In the genomic region with DNA sequence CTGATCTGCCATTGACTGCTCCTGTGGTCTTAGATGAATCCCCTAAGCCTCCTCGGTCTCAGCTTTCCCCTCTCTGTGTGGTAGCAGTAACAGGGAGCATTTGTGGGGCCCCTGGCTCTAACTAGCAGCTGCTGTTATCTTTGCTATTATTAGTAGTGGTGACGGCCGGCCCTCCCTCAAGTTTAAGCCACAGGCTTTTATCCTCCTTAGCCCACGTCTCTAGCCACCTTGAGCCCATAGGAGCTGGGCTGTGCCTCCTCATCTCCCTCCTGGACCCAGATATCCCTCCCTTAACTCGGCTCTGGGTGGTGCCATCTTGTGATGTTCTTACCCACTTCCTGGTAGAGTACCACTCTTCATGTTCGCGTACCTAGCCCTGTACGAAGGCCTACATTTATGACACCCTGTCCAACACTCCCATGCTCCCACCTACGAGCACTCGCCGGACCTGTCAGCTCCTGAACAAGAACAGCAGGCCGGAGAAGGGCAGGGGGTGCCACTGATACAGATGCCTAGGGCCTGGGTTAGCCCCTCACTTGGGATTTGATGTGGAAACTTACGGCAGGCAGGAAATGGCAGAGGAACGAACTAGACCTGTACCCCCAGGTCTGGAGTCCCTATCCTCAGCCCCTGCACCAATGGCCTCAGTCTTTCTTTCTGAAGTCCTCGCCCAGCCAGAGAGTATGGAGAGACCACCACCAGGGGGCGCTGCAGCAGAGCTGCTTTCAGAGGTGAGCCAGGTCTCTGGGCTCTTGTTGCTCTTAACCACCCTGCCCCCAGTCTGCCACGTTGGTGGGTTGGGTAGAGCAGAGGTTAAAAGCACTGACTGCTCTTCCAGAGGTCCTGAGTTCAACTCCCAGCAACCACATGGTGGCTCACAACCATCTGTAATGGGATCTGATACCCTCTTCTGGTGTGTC, we compare ENCODE assay signal across 9 mouse cellular contexts. TPM values are rescaled to one million over a fixed set of nuclear protein-coding genes. Genes with fewer than 3 reads are reported as not detected.
DNase-seq lines count a peak whose midpoint lies in the region; ATAC-seq and TF ChIP-seq lines count a peak whose summit lies in the region.
"Had no signal": no experiment of that assay in that cellular context is flagged by ENCODE, and none has a peak within 500 bp of the region (broad histone marks: within the 10 kb centered on the region; RNA-seq: fewer than 3 reads in every experiment).

No protein-coding gene starts in this region.

- no peak for ATAC-seq in liver, postnatal 0 days

- TF ChIP-seq POLR2A in thymus, adult 2 months (IDR thresholded peaks at IDR 0.05; ENCODE audit: control insufficient read depth, extremely low read depth, insufficient read depth, low read length, poor library complexity): no peak

- H3K9ac ChIP-seq in liver, postnatal 0 days (replicated peaks): no peak overlapping the region

- H3K27ac ChIP-seq in gastrocnemius, adult 2 months: peak overlapping the region; percentile 98; the same call in 1 of the 2 replicates
- no peak overlapping the region for H3K27ac ChIP-seq in thymus, adult 2 months (ENCODE audit: control insufficient read depth, insufficient read depth, low read length)
- 0 out of 2 replicates have a peak overlapping the region, but pooled peaks have one; percentile 41 for H3K27ac ChIP-seq in liver, postnatal 0 days (ENCODE audit: low read depth)
- H3K27ac ChIP-seq: limb, embryonic 12.5 days had no signal

- H3K4me2 ChIP-seq in liver, postnatal 0 days (ENCODE audit: low read depth, low read length): no peak overlapping the region

- H3K36me3 ChIP-seq in thymus, adult 2 months (ENCODE audit: control insufficient read depth, insufficient read depth, low read length): no peaks in the 10 kb centered on the region
- H3K36me3 ChIP-seq in liver, postnatal 0 days (replicated peaks; ENCODE audit: insufficient read depth, low read length): no peaks in the 10 kb centered on the region
- H3K36me3 ChIP-seq: limb, embryonic 12.5 days had no signal

- H3K27me3 ChIP-seq in thymus, adult 2 months (ENCODE audit: control insufficient read depth, insufficient read depth, low read length): no peaks in the 10 kb centered on the region
- no peaks in the 10 kb centered on the region for H3K27me3 ChIP-seq in liver, postnatal 0 days (ENCODE audit: insufficient read depth, low read length)

- peak; percentile 79 for TF ChIP-seq CTCF in gastrocnemius, adult 2 months (IDR thresholded peaks at IDR 0.05)
- TF ChIP-seq CTCF in thymus, adult 2 months (IDR thresholded peaks at IDR 0.05; ENCODE audit: borderline replicate concordance, control insufficient read depth, extremely low read depth, insufficient read depth, low read length, poor library complexity): peak; percentile 82; the same call in 1 of the 2 replicates
- peak; percentile 88 for TF ChIP-seq CTCF in liver, postnatal 0 days (IDR thresholded peaks at IDR 0.05; ENCODE audit: low read depth)

- DNase-seq in gastrocnemius, adult 2 months: peak; percentile 68
- DNase-seq in gastrocnemius, postnatal 25 days: no peak
- DNase-seq in thymus, adult 2 months: peak; percentile 54
- no peak for DNase-seq in thymus, adult 18-20 months
- peak; percentile 76 for DNase-seq in embryo, embryonic 10.5 days (ENCODE audit: low spot score)
- DNase-seq in liver, postnatal 0 days: peak; percentile 85
- DNase-seq in spleen, postnatal 4 days (ENCODE audit: low spot score in 2 of 2): peak; percentile 76 to 92
- no peak for DNase-seq in urinary bladder, adult 2 months (ENCODE audit: low spot score)

- no peaks in the 10 kb centered on the region for H3K9me3 ChIP-seq in liver, postnatal 0 days (ENCODE audit: low read length)
- H3K9me3 ChIP-seq: limb, embryonic 12.5 days had no signal

- WGBS in thymus, adult 2 months: 77% methylated on average over 17 of the region's 17 CpGs
- 63% methylated on average over 17 of the region's 17 CpGs for WGBS in liver, postnatal 0 days (ENCODE audit: insufficient replicate concordance)

- peaks cover 28% of the 10 kb centered on the region for H3K4me1 ChIP-seq in thymus, adult 2 months (replicated peaks; ENCODE audit: control insufficient read depth, insufficient read depth, low read length)
- peaks cover 43% of the 10 kb centered on the region for H3K4me1 ChIP-seq in liver, postnatal 0 days (ENCODE audit: insufficient read depth)

- no peak overlapping the region for H3K4me3 ChIP-seq in gastrocnemius, adult 2 months
- H3K4me3 ChIP-seq in thymus, adult 2 months (ENCODE audit: control insufficient read depth, insufficient read depth, low read length): no peak overlapping the region
- no peak overlapping the region for H3K4me3 ChIP-seq in liver, postnatal 0 days (ENCODE audit: low read depth, low read length)

- no peak for TF ChIP-seq EP300 in liver, postnatal 0 days (IDR thresholded peaks at IDR 0.05; ENCODE audit: low read depth)

- intact Hi-C loops in gastrocnemius, adult 2 months (cut with DNase I): loop anchor here (5.0 kb wide), 1 partner anchor 123 kb away; no protein-coding TSS in a partner anchor

RNA-seq across cellular contexts. Expression of a gene that starts 1.5 kb away (rescaled TPM):
- 10 to 100 TPM; 11.6 to 14.4 TPM for total RNA-seq in gastrocnemius, adult 2 months (2021)
- total RNA-seq in gastrocnemius, postnatal 25 days (2021): 1 to 10 TPM; 6.3 to 7.5 TPM
- 40.8 and 44.4 TPM in 2 replicates for polyA plus RNA-seq in thymus, adult 2 months (2012; rRNA removed)
- 4.9 and 6.2 TPM in 2 replicates for polyA plus RNA-seq in liver, postnatal 0 days (2015; fragmentation: Nextera tagmentation; extraction: Ambion mirVana)
- polyA plus RNA-seq in urinary bladder, adult 2 months (2012; rRNA removed): 15.4 and 17.0 TPM in 2 replicates

RNA-seq across cellular contexts. Expression of a gene that starts 28.0 kb away (rescaled TPM):
- 1 to 10 TPM in 1 of 2 experiments, not detected in 1; 1.0 TPM for total RNA-seq in gastrocnemius, adult 2 months (2021)
- total RNA-seq in gastrocnemius, postnatal 25 days (2021): under 1 TPM in 1 of 2 experiments, not detected in 1; 0.35 TPM
- polyA plus RNA-seq in thymus, adult 2 months (2012; rRNA removed): 0.36 and 0.97 TPM in 2 replicates
- 0.32 TPM in 1 of 2 replicates, not detected in the other for polyA plus RNA-seq in liver, postnatal 0 days (2015; fragmentation: Nextera tagmentation; extraction: Ambion mirVana)
- 2.0 and 3.1 TPM in 2 replicates for polyA plus RNA-seq in urinary bladder, adult 2 months (2012; rRNA removed)

RNA-seq across cellular contexts. Expression of a gene that starts 28.8 kb away (rescaled TPM):
- 10 to 100 TPM in 1 of 2 experiments, 1 to 10 TPM in 1; 9.6 to 14.7 TPM for total RNA-seq in gastrocnemius, adult 2 months (2021)
- total RNA-seq in gastrocnemius, postnatal 25 days (2021): 10 to 100 TPM in 1 of 2 experiments, 1 to 10 TPM in 1; 7.5 to 14.7 TPM
- 9.4 and 14.0 TPM in 2 replicates for polyA plus RNA-seq in thymus, adult 2 months (2012; rRNA removed)
- 3.6 and 3.7 TPM in 2 replicates for polyA plus RNA-seq in liver, postnatal 0 days (2015; fragmentation: Nextera tagmentation; extraction: Ambion mirVana)
- 156 and 160 TPM in 2 replicates for polyA plus RNA-seq in urinary bladder, adult 2 months (2012; rRNA removed)

RNA-seq across cellular contexts. Expression of a gene that starts 39.1 kb away (rescaled TPM):
- total RNA-seq in gastrocnemius, adult 2 months (2021): not detected
- total RNA-seq in gastrocnemius, postnatal 25 days (2021): not detected
- not detected in 2 replicates for polyA plus RNA-seq in thymus, adult 2 months (2012; rRNA removed)
- polyA plus RNA-seq in liver, postnatal 0 days (2015; fragmentation: Nextera tagmentation; extraction: Ambion mirVana): not detected in 2 replicates
- polyA plus RNA-seq in urinary bladder, adult 2 months (2012; rRNA removed): 0.07 TPM in 1 of 2 replicates, not detected in the other
- polyA plus RNA-seq: limb, embryonic 12.5 days had no signal

RNA-seq across cellular contexts. Expression of a gene that starts 44.1 kb away (rescaled TPM):
- 10 to 100 TPM; 19.4 to 22.9 TPM for total RNA-seq in gastrocnemius, adult 2 months (2021)
- total RNA-seq in gastrocnemius, postnatal 25 days (2021): 10 to 100 TPM; 17.9 to 20.4 TPM
- 26.5 and 27.1 TPM in 2 replicates for polyA plus RNA-seq in thymus, adult 2 months (2012; rRNA removed)
- 15.2 and 16.3 TPM in 2 replicates for polyA plus RNA-seq in liver, postnatal 0 days (2015; fragmentation: Nextera tagmentation; extraction: Ambion mirVana)
- 18.7 and 22.4 TPM in 2 replicates for polyA plus RNA-seq in urinary bladder, adult 2 months (2012; rRNA removed)

Comparison
In these comparisons a context has a peak if more than half of its experiments do, and no peak if none do; other contexts are left out.
1. DNase-seq: peak in gastrocnemius, adult 2 months (single experiment), thymus, adult 2 months (single experiment), embryo, embryonic 10.5 days (single experiment), liver, postnatal 0 days (single experiment) and spleen, postnatal 4 days (2 of 2); none in gastrocnemius, postnatal 25 days (single experiment), thymus, adult 18-20 months (0 of 2) and urinary bladder, adult 2 months (single experiment).
2. RNA of a gene that starts 28.8 kb away (polyA plus RNA-seq): 156 to 160 TPM in urinary bladder, adult 2 months; 9.4 to 14.0 TPM in thymus, adult 2 months and 3.6 to 3.7 TPM in liver, postnatal 0 days; every median in the first group is over 10 times any median in the second.
3. Peak in every context shown above with its lines, with median percentiles within 50 percentile points of each other: CTCF ChIP-seq.